Mouse (Mus musculus): ENCODE results near the gene Eif4g1.

Gene Eif4g1

DNA sequence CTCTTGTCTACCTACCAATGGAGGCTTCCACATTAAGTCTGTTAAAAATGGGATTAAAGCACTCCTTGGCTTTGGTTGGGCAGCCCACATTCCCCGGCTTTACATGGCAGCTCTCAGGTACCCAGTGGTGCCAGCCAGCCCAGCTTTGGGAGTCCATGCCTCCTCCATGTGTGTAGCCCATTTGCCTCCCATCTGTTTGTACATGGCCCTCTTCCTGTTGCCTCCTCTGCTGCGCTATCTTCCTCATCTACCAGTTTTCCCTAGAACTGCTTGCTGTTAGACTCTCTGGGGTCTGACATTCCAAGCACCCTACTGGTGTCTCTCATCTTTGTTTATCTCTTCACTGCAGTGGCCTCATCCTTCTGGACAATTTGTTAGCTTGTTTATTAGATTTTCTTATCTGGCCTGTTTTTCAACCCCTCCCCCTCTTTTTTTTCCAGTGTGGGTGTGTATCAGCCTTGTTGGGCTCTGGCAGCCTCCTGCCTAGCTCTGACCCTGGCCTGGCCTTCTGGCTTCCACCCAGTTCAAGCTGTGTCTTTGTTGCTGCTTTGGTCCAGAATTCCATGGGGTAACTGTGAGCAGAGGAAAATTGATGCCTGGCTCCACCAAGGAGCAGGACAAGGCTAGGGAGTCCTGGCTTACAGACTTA lies 38.4 kb downstream of the Eif4g1 start:
- DNase-seq (ENCODE audit: low read depth) = no peak

DNA sequence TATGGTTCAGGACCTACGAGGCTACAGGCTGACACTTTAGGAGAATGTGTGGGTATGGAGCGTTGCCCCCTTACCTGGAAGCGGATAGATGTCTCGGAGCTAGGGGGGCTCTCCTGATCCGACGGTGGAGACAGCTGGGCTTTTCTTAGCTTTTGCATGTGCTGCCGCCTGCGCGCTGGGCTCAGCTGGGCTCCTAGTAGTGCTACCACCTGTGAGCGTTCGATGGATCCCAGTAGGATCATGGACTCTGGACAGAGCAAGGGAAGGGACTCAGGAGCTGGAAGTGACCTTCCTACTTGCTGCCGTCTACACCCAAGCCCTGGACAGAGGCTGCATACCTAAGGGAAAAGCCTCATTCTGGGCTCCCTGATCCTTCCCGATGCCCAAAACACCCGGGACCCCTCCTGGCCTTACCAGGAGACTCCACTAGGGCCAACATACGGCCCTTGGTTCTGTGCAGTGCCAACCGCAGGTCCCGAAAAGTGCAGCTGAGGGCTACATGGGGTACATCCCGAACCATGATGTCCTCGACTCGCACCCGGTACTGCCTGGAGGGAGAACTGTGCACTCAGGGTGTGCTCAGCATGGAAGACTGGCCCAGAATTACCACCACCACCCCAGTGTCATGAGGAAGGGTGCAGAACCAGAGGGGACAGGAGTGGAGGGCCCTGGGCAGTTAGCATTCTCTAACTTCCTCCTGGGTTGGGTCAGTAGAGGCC lies 40.3 kb downstream of the Eif4g1 start:
- DNase-seq (ENCODE audit: low read depth) = no peak

DNA sequence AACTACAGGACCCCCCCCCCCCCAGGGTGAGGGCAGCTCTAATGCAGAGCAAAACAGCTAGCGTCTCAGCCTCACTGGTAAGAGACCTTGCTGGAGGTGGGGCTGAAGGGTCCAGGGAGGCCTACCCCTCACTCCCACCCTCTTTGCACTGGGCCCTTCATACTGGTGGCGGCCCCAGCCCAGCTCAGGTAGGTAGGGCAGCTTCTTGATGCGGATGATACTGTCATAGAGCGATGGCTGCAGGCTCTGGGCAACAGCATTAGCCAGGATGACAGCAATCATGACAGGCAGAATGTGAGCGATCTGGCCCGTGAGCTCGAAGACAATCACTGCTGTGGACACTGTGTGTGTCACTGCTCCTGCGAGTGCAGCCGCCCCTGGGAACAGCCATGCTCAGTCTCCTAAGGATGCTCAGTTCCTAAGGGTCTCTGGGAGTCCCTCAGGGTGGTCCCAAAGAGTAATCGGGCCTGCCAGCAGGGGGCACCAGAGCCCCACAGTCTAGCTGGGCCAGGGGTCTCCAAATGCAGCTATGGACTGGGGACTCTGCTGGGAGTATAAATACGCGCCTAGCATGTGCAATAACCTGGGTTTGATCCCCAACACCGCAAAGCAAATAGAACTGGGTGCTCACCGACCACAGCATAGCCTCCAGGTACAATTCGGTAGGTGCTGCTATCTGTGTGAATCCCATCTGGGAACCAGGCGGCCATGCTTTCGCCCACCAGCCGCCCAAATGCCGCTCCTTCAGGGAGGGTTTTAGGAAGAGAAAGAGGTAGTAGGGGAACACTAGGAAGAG lies 41.0 kb downstream of the Eif4g1 start:
- DNase-seq (ENCODE audit: low read depth) = no peak

DNA sequence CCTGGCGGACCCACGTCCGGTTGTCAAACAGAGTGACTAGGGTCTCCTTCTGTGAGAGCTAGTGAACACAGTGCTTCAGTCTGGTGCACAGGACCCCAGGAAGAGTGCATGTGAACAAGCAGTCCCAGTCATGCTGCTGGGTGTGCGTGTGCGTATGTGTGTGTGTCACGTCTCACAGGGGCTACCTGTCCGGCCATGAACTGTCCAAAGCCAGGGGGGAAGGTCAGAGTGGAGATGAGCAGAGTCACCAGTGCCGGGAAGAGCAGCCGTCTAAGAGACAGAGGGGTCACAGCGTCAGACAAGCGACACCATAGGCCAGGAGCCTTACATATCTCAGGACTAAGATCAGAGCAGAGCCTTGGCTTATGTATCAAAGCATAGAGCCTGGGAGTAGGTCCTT lies 42.3 kb downstream of the Eif4g1 start:
- DNase-seq (ENCODE audit: low read depth) = no peak

DNA sequence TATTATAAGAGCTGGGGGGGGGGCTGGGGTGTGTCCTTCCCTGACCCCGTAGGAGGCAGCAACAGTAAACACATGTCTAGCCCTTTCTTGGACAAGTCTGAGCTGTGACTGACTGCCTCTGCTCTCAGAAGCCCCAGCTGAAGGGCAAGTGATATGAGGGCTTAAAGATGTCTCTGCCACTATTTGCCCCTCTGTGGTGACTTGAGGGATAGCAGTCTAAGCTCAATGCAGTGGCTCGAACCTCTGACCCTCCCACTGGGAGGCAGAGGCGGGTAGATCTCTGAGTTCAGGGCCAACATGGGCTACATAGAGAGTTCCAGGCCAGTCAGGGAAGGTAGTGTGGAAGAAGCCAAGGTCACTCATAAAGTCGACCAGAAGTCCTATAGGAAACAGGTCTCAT lies 42.7 kb downstream of the Eif4g1 start:
- no peak for DNase-seq (ENCODE audit: low read depth)

DNA sequence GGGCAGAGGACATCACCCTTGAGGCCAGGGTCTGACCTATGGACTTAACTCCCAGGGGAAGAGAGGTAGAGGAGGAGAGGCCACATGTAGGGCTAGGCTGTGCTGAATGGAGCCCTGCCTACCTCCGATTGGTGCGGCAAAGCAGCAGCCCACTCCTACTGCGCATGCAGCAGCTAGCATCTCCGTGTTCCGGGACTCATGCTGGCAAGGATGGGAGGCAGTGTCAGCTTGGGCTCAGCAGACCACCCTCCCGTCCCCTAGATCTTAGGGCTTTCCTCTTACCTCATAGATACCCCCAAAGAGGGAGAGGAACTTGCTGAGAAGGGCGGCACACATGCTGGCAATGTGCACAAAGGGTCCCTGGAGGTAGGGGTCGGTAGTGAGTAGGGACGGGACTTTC lies 44.1 kb downstream of the Eif4g1 start:
- DNase-seq (ENCODE audit: low read depth) = no peak

DNA sequence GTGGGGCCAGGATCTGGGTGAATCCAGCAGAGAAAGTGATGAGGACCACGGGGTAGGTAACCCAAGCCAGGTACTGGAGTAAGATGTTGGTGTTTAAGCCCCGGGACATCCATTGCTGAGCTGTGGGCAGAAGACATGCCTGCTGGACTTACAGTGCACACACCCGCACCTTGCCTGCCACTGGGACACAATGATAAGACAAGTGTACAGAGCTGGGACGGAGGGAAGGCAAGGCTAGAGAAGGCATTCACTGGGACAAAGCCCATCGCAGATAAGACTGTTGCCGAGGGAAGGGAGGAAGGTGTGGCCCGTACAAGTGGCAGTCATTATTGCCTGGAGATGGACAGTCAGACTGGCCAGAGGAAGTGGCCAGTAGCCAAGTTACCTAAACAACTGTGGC lies 44.8 kb downstream of the Eif4g1 start:
- DNase-seq (ENCODE audit: low read depth) = no peak

DNA sequence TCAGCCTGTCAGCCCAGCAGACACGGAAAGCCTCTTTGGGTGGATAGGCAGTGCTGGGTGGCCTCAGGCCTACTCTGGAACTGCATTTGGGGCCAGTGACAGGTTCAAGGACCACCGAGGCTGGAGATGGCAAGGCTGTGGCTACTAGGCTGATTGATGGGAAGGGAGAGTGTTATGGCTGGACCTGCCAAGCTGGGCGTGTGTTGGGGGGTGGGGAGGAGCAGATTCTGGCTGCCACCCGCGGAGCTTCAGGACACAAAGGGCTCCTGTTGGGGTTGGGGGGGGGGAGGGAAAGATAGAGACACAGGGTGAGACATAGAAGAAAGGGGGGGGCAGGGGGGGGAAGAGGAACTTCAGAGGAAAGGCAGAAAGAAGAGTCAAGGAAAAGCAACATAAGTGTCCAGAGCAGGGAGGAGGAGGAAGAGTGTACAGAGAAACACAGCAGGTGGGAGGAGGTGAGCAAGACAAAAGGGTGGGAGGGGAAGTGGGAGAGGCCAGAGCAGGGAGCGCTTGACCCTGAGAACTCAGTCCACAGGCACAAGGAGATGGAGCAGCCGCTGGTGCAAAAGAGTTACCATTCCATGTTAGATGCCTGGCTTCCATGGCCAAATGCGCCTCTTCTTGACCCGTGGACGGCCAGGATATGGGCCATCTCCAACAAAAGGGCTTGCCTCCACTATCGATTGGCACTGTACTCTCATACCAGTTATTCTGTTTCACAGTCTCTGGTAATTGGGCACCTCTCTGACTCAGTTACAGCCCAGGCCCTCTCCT lies 46.4 kb downstream of the Eif4g1 start:
- DNase-seq (ENCODE audit: low read depth) = no peak

DNA sequence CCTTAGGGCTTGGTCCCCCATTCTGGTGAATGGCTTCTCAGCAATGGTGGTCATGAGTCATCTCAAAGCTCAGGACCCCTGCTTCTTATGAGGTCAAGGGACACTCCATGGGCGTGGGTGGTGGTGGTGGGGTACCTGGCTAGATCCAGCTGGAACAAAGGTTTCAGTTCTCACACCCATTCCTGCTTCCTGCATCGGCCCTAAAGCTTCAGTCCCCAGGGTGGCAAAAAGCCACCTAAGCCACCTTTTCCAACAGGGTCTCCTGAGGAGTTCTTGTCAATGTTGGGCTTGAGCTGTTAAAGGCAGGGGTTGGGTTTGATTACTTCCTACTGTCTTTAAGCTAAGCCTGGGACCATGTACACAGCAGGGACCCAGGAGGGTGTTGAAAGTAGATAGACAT lies 47.0 kb downstream of the Eif4g1 start:
- DNase-seq (ENCODE audit: low read depth) = no peak

DNA sequence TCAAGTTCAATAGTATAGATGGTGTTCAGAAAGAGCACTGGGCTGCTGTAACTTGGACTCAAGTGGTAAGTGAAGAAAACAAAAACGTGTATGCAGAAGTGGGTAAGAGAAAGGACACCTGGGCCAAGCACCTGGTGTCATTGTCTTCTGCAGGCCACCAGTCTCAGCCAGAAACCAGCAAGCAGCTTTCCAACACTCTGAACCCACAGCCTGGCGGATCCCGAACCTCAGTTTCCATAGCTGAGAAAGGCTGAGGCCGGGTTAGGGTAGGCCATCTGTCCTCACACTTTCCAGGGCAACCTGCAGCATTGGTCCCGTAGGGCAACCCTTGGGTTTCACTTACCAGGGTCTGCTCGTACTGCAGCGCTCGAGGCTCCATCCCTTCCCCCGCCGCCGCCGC lies 47.5 kb downstream of the Eif4g1 start:
- DNase-seq (ENCODE audit: low read depth) = no peak

DNA sequence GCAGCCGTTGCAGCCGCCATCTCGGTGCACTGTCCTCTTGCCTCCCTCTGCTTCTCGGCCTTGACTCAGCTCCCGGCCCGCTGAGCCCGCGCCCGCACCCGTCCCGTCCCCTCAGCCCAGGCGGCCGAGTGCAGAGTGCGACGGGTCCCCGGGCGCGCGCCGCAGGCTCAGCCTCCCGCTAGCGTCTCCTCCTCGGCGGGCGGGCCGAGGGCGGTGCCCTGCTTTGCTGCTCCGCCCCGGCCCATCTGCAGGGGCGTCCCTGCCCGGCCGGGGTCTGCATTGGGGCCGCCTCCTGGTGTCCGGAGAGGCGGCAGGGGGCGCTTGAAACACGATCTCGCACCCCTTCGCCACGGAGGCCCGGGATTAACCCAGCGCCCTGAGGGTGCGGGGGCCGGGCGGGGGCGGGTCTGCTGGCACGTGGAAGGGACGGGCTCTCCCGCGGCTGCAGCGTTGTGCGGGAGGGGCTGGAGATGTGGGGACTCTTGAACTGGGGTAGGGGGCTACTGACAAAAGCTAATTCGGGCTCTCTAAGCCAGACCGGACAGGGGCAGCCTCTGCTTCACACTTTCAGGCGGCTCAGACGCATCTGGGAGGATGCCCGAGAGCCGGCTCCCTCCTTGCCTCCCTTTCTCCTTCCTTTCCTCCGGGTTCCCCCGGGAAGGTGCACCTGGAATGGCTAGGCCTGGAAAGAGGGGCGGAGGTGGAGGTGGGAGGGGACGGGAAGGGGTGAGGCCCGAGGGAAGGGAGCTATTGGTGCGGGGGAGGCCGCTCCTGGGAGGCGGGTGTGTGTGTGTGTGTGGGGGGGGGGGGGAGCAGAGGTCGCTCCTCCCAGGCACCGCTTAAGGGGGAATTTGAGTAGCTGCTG lies 48.1 kb downstream of the Eif4g1 start:
- no peak for DNase-seq (ENCODE audit: low read depth)

DNA sequence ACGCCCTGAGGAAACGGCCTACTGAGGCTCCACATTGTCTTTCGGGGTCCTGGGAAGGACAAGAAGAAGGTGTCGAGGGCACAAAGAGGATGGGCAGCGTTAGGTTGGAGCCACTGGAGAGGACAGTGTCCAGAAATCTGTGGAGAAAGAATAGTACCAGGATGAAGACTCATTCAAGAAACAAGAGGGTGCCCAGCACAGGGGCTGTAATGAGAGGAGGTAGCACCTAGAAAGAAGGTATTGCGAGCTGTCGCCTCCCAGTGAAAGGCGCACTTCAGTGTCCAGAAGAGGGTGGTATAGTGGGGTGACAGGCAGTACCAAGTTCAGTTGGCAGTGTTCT lies 48.7 kb downstream of the Eif4g1 start:
- DNase-seq (ENCODE audit: low read depth) = no peak

DNA sequence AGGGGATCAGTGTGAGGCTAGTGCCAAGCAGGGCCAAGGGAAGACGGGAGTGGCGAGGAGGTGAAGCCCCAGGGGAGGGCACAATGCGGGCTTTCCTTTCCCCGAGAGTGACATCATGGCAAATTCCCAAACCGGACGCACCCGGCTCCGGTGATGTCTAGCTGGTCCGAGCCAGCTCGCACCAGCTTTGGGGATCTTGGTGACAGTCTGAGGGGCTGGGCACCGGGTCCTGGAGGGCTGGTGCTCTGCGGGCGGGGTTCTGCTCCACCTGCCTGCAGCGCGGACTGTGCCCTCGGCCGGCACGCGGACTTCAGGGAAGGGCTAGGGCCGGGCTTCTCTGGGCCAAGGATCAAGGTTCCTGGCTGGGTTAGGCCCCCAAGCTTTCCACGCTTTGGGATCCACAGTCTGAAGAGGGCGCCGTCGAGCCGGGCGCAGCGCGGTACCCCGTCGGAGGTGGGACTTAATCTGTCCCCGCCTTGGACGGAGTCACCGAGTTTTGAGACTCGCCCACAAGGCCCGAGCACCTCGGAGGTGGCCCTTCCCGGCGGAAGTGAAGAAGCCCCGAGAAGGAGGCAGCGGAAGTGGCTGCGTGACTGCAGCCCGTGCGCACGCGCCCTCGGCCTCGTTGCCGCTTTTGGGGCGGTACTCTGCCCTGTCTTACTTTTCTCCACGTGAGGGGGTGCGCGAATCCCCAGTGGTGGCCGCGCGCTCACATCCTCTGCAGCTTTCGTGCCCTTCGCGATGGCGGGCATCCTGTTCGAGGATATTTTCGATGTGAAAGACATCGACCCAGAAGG lies 49.3 kb downstream of the Eif4g1 start, which contains the start of the genes Polr2h and Clcn2:
TSS of gene Polr2h (plus strand) at position 485 of the 797 bp plus-strand sequence.
TSS of gene Clcn2 (minus strand) at position 566 of the 797 bp plus-strand sequence.
- DNase-seq (ENCODE audit: low read depth) = peak; percentile 94

DNA sequence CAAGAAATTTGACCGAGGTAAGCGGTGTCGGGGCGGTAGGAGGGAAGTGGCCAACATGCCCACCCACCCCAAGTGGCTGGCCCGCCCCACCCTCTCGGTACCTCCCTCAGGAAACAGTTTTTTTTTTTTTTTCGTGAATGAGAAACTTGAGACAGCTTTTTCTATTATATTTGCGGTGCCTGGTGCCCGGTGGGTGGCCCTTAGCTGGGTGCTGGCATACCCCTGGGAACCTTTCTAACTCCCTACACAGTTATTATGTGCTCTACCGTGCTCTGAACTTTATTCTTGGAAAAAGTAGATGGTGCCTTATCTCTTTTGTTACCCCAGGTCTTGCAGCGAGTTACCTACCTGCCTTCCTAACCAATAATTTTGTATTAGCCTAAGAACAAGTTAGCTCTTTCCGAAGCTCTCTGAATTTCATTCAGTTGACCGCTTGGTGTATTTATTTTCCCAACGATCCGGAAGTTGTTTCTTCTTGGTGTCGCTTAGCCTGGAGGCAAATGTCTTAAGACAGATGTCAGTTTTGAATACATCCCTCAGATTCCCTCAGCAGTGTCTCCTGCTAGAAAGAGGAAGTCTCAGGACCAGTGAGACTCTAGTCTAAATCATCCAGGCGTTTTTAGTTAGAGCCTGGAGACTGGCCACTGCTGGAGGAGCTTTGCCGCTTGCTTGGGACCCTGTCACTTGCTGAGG lies 50.0 kb downstream of the Eif4g1 start:
- no peak for DNase-seq (ENCODE audit: low read depth)

DNA sequence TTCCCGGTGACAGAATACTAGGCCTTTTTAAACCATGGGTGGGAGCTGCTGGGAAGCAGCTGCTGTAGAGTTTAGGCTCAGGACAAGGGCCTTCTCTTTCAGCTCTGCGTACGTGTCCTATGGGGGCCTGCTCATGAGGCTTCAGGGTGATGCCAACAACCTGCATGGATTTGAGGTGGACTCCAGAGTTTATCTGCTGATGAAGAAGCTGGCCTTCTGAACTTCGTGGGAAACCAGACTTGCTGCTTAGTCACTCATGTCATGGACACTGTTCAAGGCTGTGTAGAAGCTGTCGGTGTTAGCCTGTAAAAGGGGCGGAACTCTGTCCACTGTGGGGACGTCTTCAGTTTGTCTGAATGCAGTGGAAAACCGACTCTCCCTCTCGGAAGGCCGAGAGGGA lies 53.7 kb downstream of the Eif4g1 start:
- DNase-seq (ENCODE audit: low read depth) = no peak

DNA sequence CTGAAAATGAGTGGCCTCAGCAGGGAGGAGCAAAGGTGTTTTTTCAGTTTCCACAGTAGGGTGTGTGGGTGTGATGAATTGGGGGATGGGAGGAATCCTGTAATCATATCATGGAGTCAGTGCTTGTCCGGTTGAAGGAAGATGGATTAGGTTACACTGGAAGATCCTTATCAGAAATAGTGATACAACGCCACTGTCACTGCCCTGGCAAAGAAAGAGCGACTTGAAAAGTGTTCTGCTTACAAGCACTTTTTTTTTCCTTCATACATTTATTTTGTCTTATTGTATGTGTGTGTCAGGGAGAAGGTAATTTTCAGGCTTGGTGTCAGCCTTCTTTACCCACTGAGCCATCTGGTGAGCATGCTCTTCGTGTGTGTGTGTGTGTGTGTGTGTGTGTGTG lies 54.6 kb downstream of the Eif4g1 start:
- DNase-seq (ENCODE audit: low read depth) = no peak

DNA sequence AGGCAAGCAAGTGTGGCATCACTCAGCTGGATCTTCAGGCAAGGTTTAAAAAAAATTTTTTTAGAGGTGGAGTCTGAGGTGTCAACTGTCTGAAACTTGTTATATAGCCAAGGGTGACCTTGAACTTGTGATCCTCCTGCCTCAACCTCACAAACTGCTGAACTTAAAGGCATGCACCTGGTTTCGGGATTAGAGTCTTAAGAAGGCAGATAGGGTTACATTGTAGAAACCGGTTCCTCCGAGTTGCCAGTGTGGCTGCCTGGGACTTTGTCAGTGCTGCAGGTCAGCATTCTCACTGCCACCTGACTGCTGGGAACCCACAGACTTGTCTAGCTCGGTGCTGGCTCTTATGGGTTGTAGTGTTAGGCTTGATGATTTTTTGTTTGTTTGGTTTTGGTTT lies 55.1 kb downstream of the Eif4g1 start:
- DNase-seq (ENCODE audit: low read depth) = no peak

DNA sequence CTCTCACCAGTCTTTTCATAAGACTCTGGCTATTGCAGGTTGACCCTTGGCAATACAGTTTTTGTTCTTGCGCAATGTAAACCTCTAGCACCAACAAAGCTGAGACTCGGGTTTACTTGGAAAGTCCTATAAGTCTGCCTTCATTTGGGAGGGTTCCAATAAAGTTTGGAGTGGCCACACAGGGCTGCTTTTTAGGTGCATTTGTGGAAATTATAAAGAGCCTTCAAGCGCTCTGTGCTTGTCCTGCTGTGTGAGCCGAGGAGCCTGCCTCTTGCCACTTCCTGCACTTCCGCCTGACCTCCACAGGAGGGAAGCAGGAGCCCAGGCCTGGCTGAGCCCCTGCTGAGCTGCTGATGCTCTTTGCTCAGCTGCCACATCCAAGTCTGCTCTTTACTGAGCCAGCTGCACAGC lies 56.2 kb downstream of the Eif4g1 start:
- peak; percentile 46 for DNase-seq (ENCODE audit: low read depth)

DNA sequence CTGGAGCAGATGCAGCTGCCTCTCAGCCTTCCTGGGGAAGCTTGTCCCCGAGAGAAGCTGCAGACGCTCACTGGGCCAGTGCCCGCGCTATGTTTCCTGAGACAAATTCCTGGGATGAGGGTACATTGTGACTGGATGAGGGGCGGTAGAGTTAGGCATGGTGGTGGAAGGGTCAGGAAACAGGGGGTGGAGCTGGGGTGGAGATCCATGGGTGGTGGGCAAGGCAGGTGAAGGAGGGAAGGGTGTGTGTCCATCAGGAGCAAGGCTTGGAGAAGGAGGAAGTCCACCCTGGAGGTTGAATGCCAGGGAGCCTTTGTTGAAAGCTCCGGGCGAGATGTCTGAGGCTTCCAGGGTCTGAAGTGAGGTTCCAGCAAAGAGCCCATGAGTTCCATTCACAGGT lies 57.2 kb downstream of the Eif4g1 start:
- no peak for DNase-seq (ENCODE audit: low read depth)

DNA sequence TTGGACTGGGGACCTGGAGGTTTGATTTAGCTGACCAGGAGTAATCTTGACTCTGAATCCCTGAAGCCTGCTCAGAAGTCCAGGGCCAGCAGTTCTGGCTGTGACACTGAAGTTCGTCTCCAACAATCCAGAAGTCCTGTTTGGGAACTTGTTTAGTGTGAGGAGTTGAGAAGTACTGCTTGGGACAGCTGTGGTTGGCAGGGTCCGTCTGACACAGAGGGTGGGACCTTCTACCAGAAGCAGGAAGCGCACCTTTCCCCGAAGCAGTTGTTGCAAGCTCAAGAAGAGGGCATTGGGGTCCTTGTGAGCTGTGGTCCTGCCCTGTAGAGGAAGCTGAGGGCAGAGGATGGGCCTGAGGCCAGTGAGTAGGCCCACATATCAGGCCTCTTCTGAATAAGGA lies 57.6 kb downstream of the Eif4g1 start:
- no peak for DNase-seq (ENCODE audit: low read depth)

All from fibroblast of lung, adult 2 months (primary cell).